Mouse (Mus musculus): ENCODE data around the gene Lypd6. TPM values are rescaled to one million over a fixed set of nuclear protein-coding genes. Genes with fewer than 3 reads are reported as not detected.

Lypd6 gene
- polyA plus RNA-seq, 1 experiment from 2014 or later, result 6.4 TPM

- no peak overlapping the region for H3K4me2 ChIP-seq
- H3K9ac ChIP-seq, result no peak overlapping the region
- H3K36me3 ChIP-seq, result no peaks in the 10 kb centered on the region
- 0 out of 2 replicates have a peak, but pooled peaks cover 3% of the 10 kb centered on the region for H3K4me1 ChIP-seq
- H3K9me3 ChIP-seq, result no peaks in the 10 kb centered on the region
- no peak for ATAC-seq (ENCODE audit: insufficient number of reproducible peaks, insufficient read depth, low FRiP score, low TSS enrichment, low read depth)
- H3K27ac ChIP-seq, result no peak overlapping the region
- no peak overlapping the region for H3K4me3 ChIP-seq
- H3K27me3 ChIP-seq, result no peaks in the 10 kb centered on the region
- 48% methylated on average over 10 of the region's 10 CpGs for WGBS
These were observed 43.9 kb downstream of the Lypd6 start for GRCm38 (mm10) chr2:50110167-50110566.

GRCm38 (mm10) chr2:50111169-50111568, 44.9 kb downstream of the Lypd6 start:
- 86% methylated on average over 3 of the region's 3 CpGs for WGBS

GRCm38 (mm10) chr2:50111609-50112008, 45.4 kb downstream of the Lypd6 start:
- no peak for ATAC-seq (ENCODE audit: insufficient number of reproducible peaks, insufficient read depth, low FRiP score, low TSS enrichment, low read depth)

More at GRCm38 (mm10) chr2:50111169-50111568, 44.9 kb downstream of the Lypd6 start:
- no peak overlapping the region for H3K4me2 ChIP-seq
- H3K9ac ChIP-seq, result no peak overlapping the region
- no peak overlapping the region for H3K4me3 ChIP-seq
- H3K9me3 ChIP-seq, result no peaks in the 10 kb centered on the region
- no peaks in the 10 kb centered on the region for H3K36me3 ChIP-seq
- H3K27ac ChIP-seq, result no peak overlapping the region
- no peak for ATAC-seq (ENCODE audit: insufficient number of reproducible peaks, insufficient read depth, low FRiP score, low TSS enrichment, low read depth)
- no peaks in the 10 kb centered on the region for H3K27me3 ChIP-seq
- H3K4me1 ChIP-seq, result 0 out of 2 replicates have a peak, but pooled peaks cover 3% of the 10 kb centered on the region

GRCm38 (mm10) chr2:50112427-50112826, 46.2 kb downstream of the Lypd6 start:
- H3K4me2 ChIP-seq, result no peak overlapping the region
- ATAC-seq (ENCODE audit: insufficient number of reproducible peaks, insufficient read depth, low FRiP score, low TSS enrichment, low read depth), result no peak

More at GRCm38 (mm10) chr2:50111609-50112008, 45.4 kb downstream of the Lypd6 start:
- Histone ChIP-seq H3K9ac (no peak overlapping the region), H3K9me3 (no peaks in the 10 kb centered on the region), H3K4me1 (0 out of 2 replicates have a peak, but pooled peaks cover 3% of the 10 kb centered on the region), H3K27me3 (no peaks in the 10 kb centered on the region), H3K27ac (no peak overlapping the region), H3K36me3 (no peaks in the 10 kb centered on the region), H3K4me3 (no peak overlapping the region), H3K4me2 (no peak overlapping the region)
- 62% methylated on average over 1 of the region's 1 CpGs for WGBS

GRCm38 (mm10) chr2:50119101-50119500, 52.9 kb downstream of the Lypd6 start:
- H3K27ac ChIP-seq, result no peak overlapping the region
- 93% methylated on average over 7 of the region's 7 CpGs for WGBS
- no peaks in the 10 kb centered on the region for H3K27me3 ChIP-seq
- peaks cover 14% of the 10 kb centered on the region; the same call in 1 of the 2 replicates for H3K4me1 ChIP-seq
- no peaks in the 10 kb centered on the region for H3K9me3 ChIP-seq
- H3K9ac ChIP-seq, result no peak overlapping the region
- ATAC-seq (ENCODE audit: insufficient number of reproducible peaks, insufficient read depth, low FRiP score, low TSS enrichment, low read depth), result no peak
- no peak overlapping the region for H3K4me3 ChIP-seq
- no peaks in the 10 kb centered on the region for H3K36me3 ChIP-seq
- no peak overlapping the region for H3K4me2 ChIP-seq

More at GRCm38 (mm10) chr2:50112427-50112826, 46.2 kb downstream of the Lypd6 start:
- H3K4me1 ChIP-seq, result 0 out of 2 replicates have a peak, but pooled peaks cover 3% of the 10 kb centered on the region
- H3K4me3 ChIP-seq, result no peak overlapping the region
- H3K27me3 ChIP-seq, result no peaks in the 10 kb centered on the region
- WGBS, result 86% methylated on average over 5 of the region's 5 CpGs
- no peak overlapping the region for H3K27ac ChIP-seq
- H3K36me3 ChIP-seq, result no peaks in the 10 kb centered on the region
- H3K9me3 ChIP-seq, result no peaks in the 10 kb centered on the region
- H3K9ac ChIP-seq, result no peak overlapping the region

GRCm38 (mm10) chr2:50120839-50121238, 54.6 kb downstream of the Lypd6 start:
- Histone ChIP-seq H3K36me3 (no peaks in the 10 kb centered on the region), H3K9ac (no peak overlapping the region), H3K27me3 (no peaks in the 10 kb centered on the region), H3K27ac (no peak overlapping the region), H3K9me3 (no peaks in the 10 kb centered on the region), H3K4me3 (no peak overlapping the region), H3K4me1 (peaks cover 14% of the 10 kb centered on the region; the same call in 1 of the 2 replicates), H3K4me2 (no peak overlapping the region)
- 81% methylated on average over 9 of the region's 9 CpGs for WGBS
- no peak for ATAC-seq (ENCODE audit: insufficient number of reproducible peaks, insufficient read depth, low FRiP score, low TSS enrichment, low read depth)

- 24% methylated on average over 5 of the region's 5 CpGs for WGBS
- H3K4me1 ChIP-seq, result peaks cover 14% of the 10 kb centered on the region; the same call in 1 of the 2 replicates
- H3K27ac ChIP-seq, result peak overlapping the region; percentile 51; the same call in 1 of the 2 replicates
- no peak overlapping the region for H3K4me2 ChIP-seq
- no peaks in the 10 kb centered on the region for H3K9me3 ChIP-seq
- H3K27me3 ChIP-seq, result no peaks in the 10 kb centered on the region
- no peak overlapping the region for H3K4me3 ChIP-seq
- H3K36me3 ChIP-seq, result no peaks in the 10 kb centered on the region
- no peak for ATAC-seq (ENCODE audit: insufficient number of reproducible peaks, insufficient read depth, low FRiP score, low TSS enrichment, low read depth)
- no peak overlapping the region for H3K9ac ChIP-seq
These were observed 57.1 kb downstream of the Lypd6 start for GRCm38 (mm10) chr2:50123376-50123775.

GRCm38 (mm10) chr2:50127513-50128175, 61.4 kb downstream of the Lypd6 start:
- H3K9ac ChIP-seq, result no peak overlapping the region
- no peak overlapping the region for H3K4me2 ChIP-seq
- H3K36me3 ChIP-seq, result no peaks in the 10 kb centered on the region
- no peaks in the 10 kb centered on the region for H3K27me3 ChIP-seq
- H3K4me3 ChIP-seq, result no peak overlapping the region
- no peak overlapping the region for H3K27ac ChIP-seq
- H3K9me3 ChIP-seq, result no peaks in the 10 kb centered on the region
- 80% methylated on average over 9 of the region's 9 CpGs for WGBS
- peaks cover 5% of the 10 kb centered on the region; the same call in 1 of the 2 replicates for H3K4me1 ChIP-seq
- no peak for ATAC-seq (ENCODE audit: insufficient number of reproducible peaks, insufficient read depth, low FRiP score, low TSS enrichment, low read depth)

GRCm38 (mm10) chr2:50128322-50129277, 62.4 kb downstream of the Lypd6 start:
- peaks cover 2% of the 10 kb centered on the region; the same call in 1 of the 2 replicates for H3K4me1 ChIP-seq

GRCm38 (mm10) chr2:50130674-50131073, 64.4 kb downstream of the Lypd6 start:
- no peaks in the 10 kb centered on the region for H3K9me3 ChIP-seq
- H3K36me3 ChIP-seq, result no peaks in the 10 kb centered on the region
- WGBS, result 78% methylated on average over 3 of the region's 3 CpGs
- H3K27ac ChIP-seq, result no peak overlapping the region
- H3K27me3 ChIP-seq, result no peaks in the 10 kb centered on the region
- no peaks in the 10 kb centered on the region for H3K4me1 ChIP-seq
- no peak overlapping the region for H3K4me3 ChIP-seq
- ATAC-seq (ENCODE audit: insufficient number of reproducible peaks, insufficient read depth, low FRiP score, low TSS enrichment, low read depth), result no peak
- H3K9ac ChIP-seq, result no peak overlapping the region
- no peak overlapping the region for H3K4me2 ChIP-seq

More at GRCm38 (mm10) chr2:50128322-50129277, 62.4 kb downstream of the Lypd6 start:
- Histone ChIP-seq H3K27ac (no peak overlapping the region), H3K27me3 (no peaks in the 10 kb centered on the region), H3K36me3 (no peaks in the 10 kb centered on the region), H3K9ac (no peak overlapping the region), H3K4me3 (no peak overlapping the region), H3K9me3 (no peaks in the 10 kb centered on the region), H3K4me2 (no peak overlapping the region)
- no peak for ATAC-seq (ENCODE audit: insufficient number of reproducible peaks, insufficient read depth, low FRiP score, low TSS enrichment, low read depth)
- 59% methylated on average over 12 of the region's 12 CpGs for WGBS

- Histone ChIP-seq H3K9me3 (no peaks in the 10 kb centered on the region), H3K4me1 (peaks cover 19% of the 10 kb centered on the region), H3K4me3 (no peak overlapping the region), H3K9ac (no peak overlapping the region), H3K27ac (no peak overlapping the region), H3K27me3 (no peaks in the 10 kb centered on the region), H3K36me3 (no peaks in the 10 kb centered on the region), H3K4me2 (no peak overlapping the region)
- 76% methylated on average over 6 of the region's 6 CpGs for WGBS
- no peak for ATAC-seq (ENCODE audit: insufficient number of reproducible peaks, insufficient read depth, low FRiP score, low TSS enrichment, low read depth)
These were observed 77.4 kb downstream of the Lypd6 start for GRCm38 (mm10) chr2:50143672-50144071.
